Mouse (Mus musculus) heart, adult 9 months (tissue): ENCODE results near the gene Nelfa.
"Not testable (repeated sequence)": the region's sequence is repeated elsewhere in the genome, so short reads cannot be mapped to it uniquely, and the experiment has no call there.

Experiments used
- DNase-seq, 2 experiments: peaks; one replicate each; pipeline ENCODE4 v3.0.0; 2022; ENCODE audit warnings: low spot score in 2 of 2

The Nelfa gene

DNA sequence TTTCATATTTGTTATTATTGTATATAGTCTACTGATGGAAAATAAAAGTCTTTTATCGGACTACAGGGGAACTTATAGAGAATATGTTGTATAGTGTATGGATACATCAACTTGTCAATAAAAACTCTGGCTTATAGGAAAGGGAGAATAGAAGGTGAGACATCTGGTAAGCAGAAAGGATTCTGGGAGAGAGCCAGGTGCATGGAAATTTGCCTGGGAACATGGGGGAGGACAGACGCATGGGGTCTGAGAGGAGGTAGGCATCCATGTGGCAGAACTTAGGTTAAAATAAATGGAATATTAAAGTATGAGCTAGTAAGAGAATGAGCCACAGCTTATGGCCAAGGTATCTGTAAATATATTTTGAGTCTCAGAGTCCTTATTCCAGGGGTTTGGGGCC is 16.2 kb downstream of the Nelfa start:
- no peak for DNase-seq

- DNase-seq, result no peak
Measured at GRCm38 (mm10) chr5:33919466-33919865, 16.7 kb downstream of the Nelfa start.

- DNase-seq, result not testable (repeated sequence)
Measured at GRCm38 (mm10) chr5:33916616-33917015, 19.6 kb downstream of the Nelfa start.

DNA sequence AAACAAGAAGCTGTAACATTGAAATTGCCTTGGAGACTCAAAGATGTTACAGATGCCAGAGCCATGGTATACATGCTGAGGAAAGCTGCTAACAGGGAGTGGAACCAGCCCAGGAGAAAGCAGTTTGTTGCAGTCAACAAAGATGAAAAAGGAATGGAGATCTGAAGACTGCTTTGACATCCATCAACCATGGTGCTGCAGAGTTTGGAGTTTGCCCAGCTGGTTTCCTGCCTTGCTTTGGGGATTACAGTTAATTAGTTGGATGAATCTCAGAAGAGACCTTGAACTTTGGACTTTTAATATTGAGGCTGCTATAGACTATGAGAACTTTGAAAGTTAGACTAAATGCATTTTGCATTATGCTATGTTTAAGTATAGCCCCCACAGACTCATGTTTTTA is 21.2 kb downstream of the Nelfa start:
- DNase-seq, result not testable (repeated sequence)

DNA sequence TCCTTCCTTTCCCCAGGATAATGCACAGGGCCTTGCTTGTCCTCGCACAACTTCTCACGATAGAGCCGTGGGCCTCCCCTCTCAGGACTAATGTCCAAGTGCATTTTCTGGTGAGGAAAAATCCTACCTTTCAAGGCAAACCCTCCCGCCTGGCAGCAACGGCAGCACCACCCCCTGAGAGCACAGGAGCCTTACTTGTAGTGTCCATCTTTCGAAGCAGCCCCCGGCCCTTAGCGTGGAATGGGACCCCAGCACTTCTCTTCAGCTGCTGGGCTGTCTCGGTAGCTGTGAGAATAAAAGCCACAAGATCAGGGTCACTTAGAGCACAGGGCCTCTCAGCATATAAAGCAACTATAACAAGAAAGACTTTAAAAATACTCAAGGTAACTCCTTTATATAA is 33.0 kb downstream of the Nelfa start:
- DNase-seq, result no peak

- no peak for DNase-seq
Measured at GRCm38 (mm10) chr5:33902696-33903095, 33.5 kb downstream of the Nelfa start.

GRCm38 (mm10) chr5:33901278-33901677 is 34.9 kb downstream of the Nelfa start:
- no peak for DNase-seq

GRCm38 (mm10) chr5:33900701-33901263 is 35.4 kb downstream of the Nelfa start:
- no peak for DNase-seq

DNA sequence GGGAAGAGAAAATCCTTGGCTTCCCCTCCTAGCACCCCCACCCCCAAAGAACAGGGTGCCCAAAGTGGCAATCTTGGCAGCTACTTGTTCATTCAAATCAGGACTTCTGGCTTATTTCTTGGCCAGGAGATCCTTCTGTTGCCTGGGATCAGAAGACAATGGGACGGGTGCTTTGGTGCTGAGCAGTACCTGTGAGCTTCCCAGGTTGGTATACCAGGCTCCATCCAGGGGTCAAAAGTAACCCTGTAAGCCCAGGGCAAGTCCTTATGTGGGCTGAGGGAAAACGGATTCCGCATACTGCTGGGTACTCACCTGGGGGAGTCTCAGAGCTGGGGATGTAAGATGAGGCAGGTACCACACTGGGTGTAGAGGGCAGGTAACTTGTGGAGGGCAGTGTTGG is 36.1 kb downstream of the Nelfa start:
- DNase-seq, result no peak

DNA sequence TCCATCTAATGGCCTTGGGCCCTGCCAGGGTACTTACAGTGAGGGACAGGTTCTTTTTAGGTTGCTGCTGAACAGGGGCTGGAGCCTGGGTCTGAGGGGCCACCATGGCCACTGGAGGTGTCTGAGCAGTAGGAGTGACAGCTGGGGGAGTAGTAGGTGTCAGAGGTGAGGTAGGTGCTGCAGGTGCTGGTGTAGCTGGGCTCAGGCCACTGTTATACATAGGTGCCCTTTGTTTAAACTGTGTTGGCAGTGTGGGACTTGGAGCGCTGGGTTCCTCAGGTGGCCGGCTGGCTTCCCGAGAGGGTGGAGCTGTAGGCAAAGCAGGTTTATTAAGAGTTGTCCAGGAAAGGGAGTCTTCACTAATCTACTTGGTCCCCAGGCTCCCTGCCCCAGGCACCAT is 37.0 kb downstream of the Nelfa start:
- no peak for DNase-seq

GRCm38 (mm10) chr5:33898671-33899070 is 37.5 kb downstream of the Nelfa start:
- DNase-seq, result no peak

GRCm38 (mm10) chr5:33897158-33897557 is 39.1 kb downstream of the Nelfa start:
- no peak for DNase-seq

DNA sequence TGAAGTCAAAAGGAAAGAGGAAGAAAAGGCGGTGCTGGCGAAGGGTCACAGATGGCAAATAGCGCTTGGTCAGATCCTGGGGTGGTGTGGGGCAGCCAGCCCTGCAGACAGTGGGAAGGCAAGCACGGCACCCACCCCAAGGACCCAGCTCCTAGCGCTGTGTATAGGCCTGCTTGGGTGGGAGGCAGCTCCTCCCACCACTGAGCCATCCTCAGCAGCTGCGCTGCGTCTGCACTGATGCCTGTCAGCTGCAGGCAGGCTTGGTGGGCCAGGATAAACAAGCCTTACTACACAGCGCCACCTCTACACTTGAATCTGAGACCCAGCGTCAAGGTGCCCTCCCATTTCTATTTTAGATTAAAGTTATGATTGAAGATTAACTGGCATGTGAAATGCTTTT is 41.1 kb downstream of the Nelfa start:
- DNase-seq, result no peak

DNA sequence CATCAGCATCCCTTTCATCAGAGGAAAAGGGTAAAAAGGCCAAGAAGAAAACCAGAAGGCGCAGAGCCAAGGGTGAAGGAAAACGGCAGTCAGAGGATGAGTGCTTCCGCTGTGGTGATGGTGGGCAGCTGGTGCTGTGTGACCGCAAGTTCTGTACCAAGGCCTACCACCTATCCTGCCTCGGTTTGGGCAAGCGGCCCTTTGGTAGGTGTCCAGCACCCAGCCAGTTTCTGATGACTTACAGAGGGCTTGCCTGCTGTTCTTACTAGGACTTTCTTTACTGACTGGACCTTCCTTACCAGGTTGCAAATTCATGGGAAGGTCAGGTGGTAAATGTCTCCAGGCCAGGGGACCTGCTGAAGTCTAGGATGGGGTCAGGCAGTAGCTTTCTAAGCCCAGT is 42.8 kb downstream of the Nelfa start:
- no peak for DNase-seq

- DNase-seq, result no peak
Measured at GRCm38 (mm10) chr5:33881118-33881517, 55.1 kb downstream of the Nelfa start.

GRCm38 (mm10) chr5:33875472-33875871 is 60.7 kb downstream of the Nelfa start:
- no peak for DNase-seq

DNA sequence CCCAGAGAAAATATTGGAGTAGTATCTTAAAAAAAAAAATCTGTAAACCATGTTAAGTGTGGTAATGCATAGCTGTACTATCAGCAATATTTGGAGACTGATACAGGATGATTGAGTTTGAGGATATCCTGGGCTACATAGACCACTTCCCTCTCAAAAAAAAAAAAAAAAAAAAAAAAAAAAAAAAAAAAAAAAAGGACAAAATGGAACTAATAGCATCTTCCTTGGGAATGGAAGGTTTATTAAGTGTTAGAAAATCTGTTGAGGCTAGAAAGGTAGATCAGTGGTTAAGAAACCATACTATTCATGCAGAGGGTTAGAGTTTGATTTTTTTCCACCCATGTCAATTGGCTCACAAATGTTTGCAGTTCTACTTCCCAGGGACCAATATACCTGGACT is 78.5 kb downstream of the Nelfa start:
- DNase-seq, result no peak

- no peak for DNase-seq
Measured at GRCm38 (mm10) chr5:33854019-33854418, 82.2 kb downstream of the Nelfa start.

DNA sequence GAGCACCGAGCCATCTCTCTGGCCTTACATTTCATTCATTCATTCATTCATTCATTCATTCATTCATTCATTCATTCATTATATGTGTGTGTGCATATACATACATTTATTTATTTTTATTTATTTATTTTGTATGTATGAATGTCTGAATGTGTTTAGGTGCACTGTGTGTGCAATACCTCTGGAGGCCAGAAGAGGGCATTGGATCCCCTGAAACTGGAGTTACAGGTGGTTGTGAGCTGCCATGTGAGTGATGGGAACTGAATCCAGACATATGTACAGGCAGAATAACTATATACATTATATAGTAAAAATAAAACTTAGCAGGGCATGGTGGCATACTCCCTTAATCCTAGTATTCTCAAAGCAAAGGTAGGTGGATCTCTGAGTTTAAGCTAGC is 83.1 kb downstream of the Nelfa start:
- no peak for DNase-seq

DNA sequence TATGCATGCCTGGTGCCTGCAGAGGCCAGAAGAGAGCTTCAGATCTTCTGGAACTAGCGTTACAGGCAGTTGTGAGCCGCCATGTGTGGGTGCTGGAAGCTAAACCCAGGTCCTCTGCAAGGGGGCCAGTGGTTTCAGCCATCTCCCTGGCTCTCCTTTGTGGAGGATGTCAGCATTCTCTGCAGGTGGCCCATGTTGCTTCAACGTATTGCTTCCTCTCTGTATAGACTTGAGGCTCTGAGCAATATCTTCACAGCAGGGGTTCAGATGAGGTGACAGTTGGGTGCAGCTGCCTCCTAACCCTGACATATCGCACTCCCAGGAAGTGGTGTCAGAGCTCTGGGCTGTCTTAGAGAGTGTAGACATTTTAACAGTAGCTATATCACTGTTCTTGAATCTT is 84.7 kb downstream of the Nelfa start:
- no peak for DNase-seq
